Mouse (Mus musculus) embryonic facial prominence, embryonic 11.5 days (tissue): ENCODE data around the gene Cbfb. TPM values are rescaled to one million over a fixed set of nuclear protein-coding genes. Genes with fewer than 3 reads are reported as not detected.

Experiments
- ATAC-seq: fragments of 200-750 bp; cut with Nextera tagmentation; replicated peaks from 2 replicates; pipeline ENCODE4 v1.8.0; 2017; ENCODE audit warnings: low read depth; ENCODE audit not compliant: insufficient number of reproducible peaks, low FRiP score, low TSS enrichment
- DNase-seq: peaks from one replicate; pipeline ENCODE4 v3.0.0-alpha.2; 2015; ENCODE audit warnings: low spot score
- H3K27ac ChIP-seq: fragments of 300-500 bp; sonication (generic); replicated peaks from 2 replicates; pipeline ENCODE4 v1.5.1; 2014; ENCODE audit warnings: mild to moderate bottlenecking, low read depth, low read length, control low read depth
- H3K27me3 ChIP-seq: fragments of 300-500 bp; sonication (generic); 2 replicates; pipeline ENCODE4 v1.6.1; 2014; ENCODE audit warnings: mild to moderate bottlenecking, low read length, moderate library complexity, mixed read lengths; ENCODE audit not compliant: control insufficient read depth, insufficient read depth
- H3K36me3 ChIP-seq: fragments of 300-500 bp; sonication (generic); replicated peaks from 2 replicates; pipeline ENCODE4 v1.6.1; 2014; ENCODE audit warnings: low read depth, mild to moderate bottlenecking, low read length, moderate library complexity, mixed read lengths; ENCODE audit not compliant: control insufficient read depth, insufficient read depth
- H3K4me1 ChIP-seq: fragments of 300-500 bp; sonication (generic); 2 replicates; pipeline ENCODE4 v1.6.1; 2014; ENCODE audit warnings: low read length, mixed read lengths; ENCODE audit not compliant: control insufficient read depth, insufficient read depth
- H3K4me2 ChIP-seq: fragments of 300-500 bp; sonication (generic); 2 replicates; pipeline ENCODE4 v1.6.1; 2014; ENCODE audit warnings: low read depth, mild to moderate bottlenecking, control low read depth, low read length, moderate library complexity
- H3K4me3 ChIP-seq: fragments of 300-500 bp; sonication (generic); 2 replicates; pipeline ENCODE4 v1.5.1; 2014; ENCODE audit warnings: low read depth, low read length, control low read depth
- H3K9ac ChIP-seq: fragments of 300-500 bp; sonication (generic); replicated peaks from 2 replicates; pipeline ENCODE4 v1.6.1; 2014; ENCODE audit warnings: mild to moderate bottlenecking, control low read depth, low read length
- H3K9me3 ChIP-seq: fragments of 300-500 bp; sonication (generic); replicated peaks from 2 replicates; pipeline ENCODE4 v1.6.1; 2016; ENCODE audit warnings: mild to moderate bottlenecking, low read length, inconsistent platforms, mixed read lengths; ENCODE audit not compliant: control insufficient read depth
- WGBS: fragments of 180-500 bp; shearing (Covaris S2); extraction: QIAGEN DNeasy Blood & Tissue Kit; methylation state at CpG from one replicate; pipeline ENCODE4 v1.1.7; 2014; 5-methylcytosine and 5-hydroxymethylcytosine counted together
- polyA plus RNA-seq: library from polyadenylated mRNA; unstranded; fragments of >200 nt; fragmentation: Nextera tagmentation; extraction: Ambion mirVana; gene quantifications from 2 replicates; pipeline ENCODE4 v1.2.1, GENCODE M21; 2014

The Cbfb gene
- polyA plus RNA-seq, 1 experiment from 2014 or later: 139 TPM

GRCm38 (mm10) chr8:105257318-105258114, 87.0 kb downstream of the Cbfb start:
- DNase-seq: no peak
- H3K4me1 ChIP-seq: peaks cover 7% of the 10 kb centered on the region
- peaks cover 34% of the 10 kb centered on the region for H3K27me3 ChIP-seq
- no peak overlapping the region for H3K4me3 ChIP-seq
- WGBS: 61% methylated on average over 7 of the region's 7 CpGs
- H3K9ac ChIP-seq: no peak overlapping the region
- no peak overlapping the region for H3K4me2 ChIP-seq
- no peak overlapping the region for H3K27ac ChIP-seq
- H3K9me3 ChIP-seq: no peaks in the 10 kb centered on the region
- no peak for ATAC-seq
- H3K36me3 ChIP-seq: no peaks in the 10 kb centered on the region

- WGBS: 2% methylated on average over 55 of the region's 55 CpGs
- Histone ChIP-seq H3K36me3 (no peaks in the 10 kb centered on the region), H3K4me1 (peaks cover 7% of the 10 kb centered on the region), H3K4me3 (peak overlapping the region; percentile 31), H3K9ac (0 out of 2 replicates have a peak overlapping the region, but pooled peaks have one; percentile 7), H3K27me3 (peaks cover 45% of the 10 kb centered on the region), H3K27ac (no peak overlapping the region), H3K4me2 (peak overlapping the region; percentile 75), H3K9me3 (no peaks in the 10 kb centered on the region)
- ATAC-seq: peak; percentile 46
- DNase-seq: peak; percentile 54
These were observed 88.6 kb downstream of the Cbfb start for GRCm38 (mm10) chr8:105258911-105259720.

- Histone ChIP-seq H3K36me3 (no peaks in the 10 kb centered on the region), H3K27me3 (peaks cover 45% of the 10 kb centered on the region), H3K27ac (no peak overlapping the region), H3K9me3 (no peaks in the 10 kb centered on the region), H3K4me1 (peaks cover 4% of the 10 kb centered on the region), H3K4me3 (peak overlapping the region; percentile 31), H3K4me2 (peak overlapping the region; percentile 75), H3K9ac (no peak overlapping the region)
- peak; percentile 88 for DNase-seq
- peak; percentile 11 for ATAC-seq
- 2% methylated on average over 30 of the region's 30 CpGs for WGBS
These were observed 89.3 kb downstream of the Cbfb start for GRCm38 (mm10) chr8:105259721-105260320.

- Histone ChIP-seq H3K9ac (no peak overlapping the region), H3K4me3 (no peak overlapping the region), H3K9me3 (no peaks in the 10 kb centered on the region), H3K4me1 (peaks cover 2% of the 10 kb centered on the region), H3K4me2 (no peak overlapping the region), H3K36me3 (no peaks in the 10 kb centered on the region), H3K27me3 (peaks cover 49% of the 10 kb centered on the region), H3K27ac (no peak overlapping the region)
- ATAC-seq (no peak), DNase-seq (no peak)
- WGBS: 54% methylated on average over 7 of the region's 7 CpGs
These were observed 90.1 kb downstream of the Cbfb start for GRCm38 (mm10) chr8:105260371-105261099.

- Histone ChIP-seq H3K27ac (no peak overlapping the region), H3K9me3 (no peaks in the 10 kb centered on the region), H3K4me1 (peaks cover 2% of the 10 kb centered on the region), H3K9ac (no peak overlapping the region), H3K27me3 (peaks cover 53% of the 10 kb centered on the region), H3K4me3 (no peak overlapping the region), H3K36me3 (no peaks in the 10 kb centered on the region), H3K4me2 (no peak overlapping the region)
- ATAC-seq (no peak), DNase-seq (no peak)
- WGBS: 86% methylated on average over 12 of the region's 12 CpGs
These were observed 91.0 kb downstream of the Cbfb start for GRCm38 (mm10) chr8:105261326-105261980.

- Histone ChIP-seq H3K4me2 (no peak overlapping the region), H3K9me3 (no peaks in the 10 kb centered on the region), H3K4me3 (no peak overlapping the region), H3K4me1 (peaks cover 4% of the 10 kb centered on the region), H3K27ac (no peak overlapping the region), H3K36me3 (no peaks in the 10 kb centered on the region), H3K9ac (no peak overlapping the region), H3K27me3 (peaks cover 66% of the 10 kb centered on the region)
- ATAC-seq (no peak), DNase-seq (no peak)
- 40% methylated on average over 16 of the region's 16 CpGs for WGBS
These were observed 92.9 kb downstream of the Cbfb start for GRCm38 (mm10) chr8:105263244-105263912.
